Mouse (Mus musculus): ENCODE measurements around the gene Drd5. TPM values are rescaled to one million over a fixed set of nuclear protein-coding genes. Genes with fewer than 3 reads are reported as not detected.

Gene Drd5
- not detected in 2 replicates for polyA plus RNA-seq (2014; fragmentation: Nextera tagmentation; extraction: Ambion mirVana)

GRCm38 (mm10) chr5:38318966-38319786 is at the start of gene Drd5:
TSS of gene Drd5 (plus strand) at chr5:38319367.
- H3K27me3 ChIP-seq (ENCODE audit: control insufficient read depth, insufficient read depth, low read length): peaks cover 34% of the 10 kb centered on the region
- H3K4me3 ChIP-seq (ENCODE audit: low read length): peak within 1 kb of the TSS; percentile 42
- 0 out of 2 replicates have a peak, but pooled peaks have one; percentile 32 for ATAC-seq (ENCODE audit: low FRiP score, low TSS enrichment)
- H3K9ac ChIP-seq (ENCODE audit: low read depth, low read length): peak within 1 kb of the TSS; percentile 40; the same call in 1 of the 2 replicates
- no peaks in the 10 kb centered on the region for H3K9me3 ChIP-seq (ENCODE audit: control insufficient read depth, low read length)
- no peak within 1 kb of the TSS for H3K27ac ChIP-seq (ENCODE audit: low read depth, low read length)
- 3% methylated on average over 66 of the region's 67 CpGs for WGBS
- H3K4me1 ChIP-seq (ENCODE audit: control insufficient read depth, insufficient read depth, low read length): 0 out of 2 replicates have a peak, but pooled peaks cover 3% of the 10 kb centered on the region
- peak within 1 kb of the TSS; percentile 72 for H3K4me2 ChIP-seq (replicated peaks; ENCODE audit: low read depth, low read length)
- no peaks in the 10 kb centered on the region for H3K36me3 ChIP-seq (ENCODE audit: control insufficient read depth, insufficient read depth, low read length)

GRCm38 (mm10) chr5:38270942-38271341 is 48.2 kb upstream of the Drd5 start:
- Histone ChIP-seq H3K9me3 (ENCODE audit: control insufficient read depth, low read length) (no peaks in the 10 kb centered on the region), H3K36me3 (ENCODE audit: control insufficient read depth, insufficient read depth, low read length) (peaks cover 32% of the 10 kb centered on the region), H3K27me3 (ENCODE audit: control insufficient read depth, insufficient read depth, low read length) (peaks cover 16% of the 10 kb centered on the region), H3K9ac (ENCODE audit: low read depth, low read length) (no peak overlapping the region), H3K4me1 (ENCODE audit: control insufficient read depth, insufficient read depth, low read length) (no peaks in the 10 kb centered on the region), H3K4me3 (ENCODE audit: low read length) (no peak overlapping the region), H3K4me2 (replicated peaks; ENCODE audit: low read depth, low read length) (no peak overlapping the region), H3K27ac (ENCODE audit: low read depth, low read length) (no peak overlapping the region)
- no peak for ATAC-seq (ENCODE audit: low FRiP score, low TSS enrichment)
- WGBS: 85% methylated on average over 3 of the region's 3 CpGs

GRCm38 (mm10) chr5:38273831-38274230 is 45.3 kb upstream of the Drd5 start:
- Histone ChIP-seq H3K36me3 (ENCODE audit: control insufficient read depth, insufficient read depth, low read length) (peaks cover 8% of the 10 kb centered on the region), H3K4me1 (ENCODE audit: control insufficient read depth, insufficient read depth, low read length) (peaks cover 9% of the 10 kb centered on the region; the same call in 1 of the 2 replicates), H3K9me3 (ENCODE audit: control insufficient read depth, low read length) (no peaks in the 10 kb centered on the region), H3K9ac (ENCODE audit: low read depth, low read length) (no peak overlapping the region), H3K4me3 (ENCODE audit: low read length) (no peak overlapping the region), H3K27ac (ENCODE audit: low read depth, low read length) (no peak overlapping the region), H3K4me2 (replicated peaks; ENCODE audit: low read depth, low read length) (no peak overlapping the region), H3K27me3 (ENCODE audit: control insufficient read depth, insufficient read depth, low read length) (peaks cover 40% of the 10 kb centered on the region)
- 81% methylated on average over 4 of the region's 4 CpGs for WGBS
- no peak for ATAC-seq (ENCODE audit: low FRiP score, low TSS enrichment)

GRCm38 (mm10) chr5:38275771-38276170 is 43.4 kb upstream of the Drd5 start, which contains the start of gene Otop1:
TSS of gene Otop1 (plus strand) at chr5:38275972.
- WGBS: 8% methylated on average over 4 of the region's 4 CpGs
- H3K27ac ChIP-seq (ENCODE audit: low read depth, low read length): no peak within 1 kb of the TSS
- H3K4me3 ChIP-seq (ENCODE audit: low read length): peak within 1 kb of the TSS; percentile 32; the same call in 1 of the 2 replicates
- no peak for ATAC-seq (ENCODE audit: low FRiP score, low TSS enrichment)
- no peaks in the 10 kb centered on the region for H3K9me3 ChIP-seq (ENCODE audit: control insufficient read depth, low read length)
- H3K4me1 ChIP-seq (ENCODE audit: control insufficient read depth, insufficient read depth, low read length): peaks cover 9% of the 10 kb centered on the region; the same call in 1 of the 2 replicates
- 0 out of 2 replicates have a peak, but pooled peaks cover 3% of the 10 kb centered on the region for H3K36me3 ChIP-seq (ENCODE audit: control insufficient read depth, insufficient read depth, low read length)
- H3K27me3 ChIP-seq (ENCODE audit: control insufficient read depth, insufficient read depth, low read length): peaks cover 49% of the 10 kb centered on the region
- H3K4me2 ChIP-seq (replicated peaks; ENCODE audit: low read depth, low read length): no peak within 1 kb of the TSS
- no peak within 1 kb of the TSS for H3K9ac ChIP-seq (ENCODE audit: low read depth, low read length)

- no peak for ATAC-seq (ENCODE audit: low FRiP score, low TSS enrichment)
- Histone ChIP-seq H3K4me1 (ENCODE audit: control insufficient read depth, insufficient read depth, low read length) (peaks cover 9% of the 10 kb centered on the region; the same call in 1 of the 2 replicates), H3K27ac (ENCODE audit: low read depth, low read length) (no peak overlapping the region), H3K4me3 (ENCODE audit: low read length) (0 out of 2 replicates have a peak overlapping the region, but pooled peaks have one; percentile 32), H3K9me3 (ENCODE audit: control insufficient read depth, low read length) (no peaks in the 10 kb centered on the region), H3K9ac (ENCODE audit: low read depth, low read length) (no peak overlapping the region), H3K36me3 (ENCODE audit: control insufficient read depth, insufficient read depth, low read length) (no peaks in the 10 kb centered on the region), H3K27me3 (ENCODE audit: control insufficient read depth, insufficient read depth, low read length) (peaks cover 49% of the 10 kb centered on the region), H3K4me2 (replicated peaks; ENCODE audit: low read depth, low read length) (no peak overlapping the region)
- 2% methylated on average over 19 of the region's 19 CpGs for WGBS
Measured at GRCm38 (mm10) chr5:38276451-38276850, 42.7 kb upstream of the Drd5 start.

GRCm38 (mm10) chr5:38277098-38277866 is 41.9 kb upstream of the Drd5 start:
- ATAC-seq (ENCODE audit: low FRiP score, low TSS enrichment): peak; percentile 38
- H3K4me2 ChIP-seq (replicated peaks; ENCODE audit: low read depth, low read length): peak overlapping the region; percentile 40
- peak overlapping the region; percentile 32 for H3K4me3 ChIP-seq (ENCODE audit: low read length)

GRCm38 (mm10) chr5:38277936-38278600 is 41.1 kb upstream of the Drd5 start:
- Histone ChIP-seq H3K27ac (ENCODE audit: low read depth, low read length) (no peak overlapping the region), H3K4me2 (replicated peaks; ENCODE audit: low read depth, low read length) (peak overlapping the region; percentile 40), H3K4me1 (ENCODE audit: control insufficient read depth, insufficient read depth, low read length) (peaks cover 9% of the 10 kb centered on the region; the same call in 1 of the 2 replicates), H3K9ac (ENCODE audit: low read depth, low read length) (no peak overlapping the region), H3K4me3 (ENCODE audit: low read length) (no peak overlapping the region), H3K27me3 (ENCODE audit: control insufficient read depth, insufficient read depth, low read length) (peaks cover 49% of the 10 kb centered on the region), H3K36me3 (ENCODE audit: control insufficient read depth, insufficient read depth, low read length) (no peaks in the 10 kb centered on the region), H3K9me3 (ENCODE audit: control insufficient read depth, low read length) (no peaks in the 10 kb centered on the region)
- ATAC-seq (ENCODE audit: low FRiP score, low TSS enrichment): no peak
- 10% methylated on average over 12 of the region's 12 CpGs for WGBS

More at GRCm38 (mm10) chr5:38277098-38277866, 41.9 kb upstream of the Drd5 start:
- no peaks in the 10 kb centered on the region for H3K36me3 ChIP-seq (ENCODE audit: control insufficient read depth, insufficient read depth, low read length)
- 1% methylated on average over 51 of the region's 65 CpGs for WGBS
- peaks cover 49% of the 10 kb centered on the region for H3K27me3 ChIP-seq (ENCODE audit: control insufficient read depth, insufficient read depth, low read length)
- H3K9ac ChIP-seq (ENCODE audit: low read depth, low read length): no peak overlapping the region
- H3K27ac ChIP-seq (ENCODE audit: low read depth, low read length): no peak overlapping the region
- peaks cover 9% of the 10 kb centered on the region; the same call in 1 of the 2 replicates for H3K4me1 ChIP-seq (ENCODE audit: control insufficient read depth, insufficient read depth, low read length)
- no peaks in the 10 kb centered on the region for H3K9me3 ChIP-seq (ENCODE audit: control insufficient read depth, low read length)

GRCm38 (mm10) chr5:38280075-38280474 is 39.1 kb upstream of the Drd5 start:
- Histone ChIP-seq H3K4me3 (ENCODE audit: low read length) (no peak overlapping the region), H3K4me2 (replicated peaks; ENCODE audit: low read depth, low read length) (no peak overlapping the region), H3K36me3 (ENCODE audit: control insufficient read depth, insufficient read depth, low read length) (no peaks in the 10 kb centered on the region), H3K27me3 (ENCODE audit: control insufficient read depth, insufficient read depth, low read length) (peaks cover 42% of the 10 kb centered on the region), H3K9me3 (ENCODE audit: control insufficient read depth, low read length) (no peaks in the 10 kb centered on the region), H3K4me1 (ENCODE audit: control insufficient read depth, insufficient read depth, low read length) (peaks cover 9% of the 10 kb centered on the region; the same call in 1 of the 2 replicates), H3K27ac (ENCODE audit: low read depth, low read length) (no peak overlapping the region), H3K9ac (ENCODE audit: low read depth, low read length) (no peak overlapping the region)
- ATAC-seq (ENCODE audit: low FRiP score, low TSS enrichment): no peak
- 24% methylated on average over 1 of the region's 1 CpGs for WGBS

Measured in kidney, embryonic 14.5 days (tissue).